Mouse (Mus musculus) Muller cell, postnatal 12 days (primary cell): Measurements from ENCODE around the gene Daam2.

Experiments used
- DNase-seq: peaks from one replicate; pipeline ENCODE4 v3.0.0-alpha.2; 2015; ENCODE audit errors: inconsistent ontology term

The Daam2 gene

GRCm38 (mm10) chr17:49534267-49534719 lies 29.9 kb downstream of the Daam2 start:
- no peak for DNase-seq

- no peak for DNase-seq
Measured at GRCm38 (mm10) chr17:49531661-49532060, 32.5 kb downstream of the Daam2 start.

GRCm38 (mm10) chr17:49530215-49530614 lies 33.9 kb downstream of the Daam2 start:
- peak; percentile 40 for DNase-seq

- no peak for DNase-seq
Measured at GRCm38 (mm10) chr17:49528503-49529205, 35.5 kb downstream of the Daam2 start.

GRCm38 (mm10) chr17:49528033-49528432 lies 36.1 kb downstream of the Daam2 start:
- no peak for DNase-seq

- DNase-seq, result no peak
Measured at GRCm38 (mm10) chr17:49526566-49526965, 37.6 kb downstream of the Daam2 start.

- no peak for DNase-seq
Measured at GRCm38 (mm10) chr17:49525911-49526310, 38.2 kb downstream of the Daam2 start.

- DNase-seq, result no peak
Measured at GRCm38 (mm10) chr17:49524584-49524983, 39.6 kb downstream of the Daam2 start.

GRCm38 (mm10) chr17:49522435-49522834 lies 41.7 kb downstream of the Daam2 start:
- no peak for DNase-seq

- no peak for DNase-seq
Measured at GRCm38 (mm10) chr17:49522002-49522401, 42.1 kb downstream of the Daam2 start.

- no peak for DNase-seq
Measured at GRCm38 (mm10) chr17:49520674-49521073, 43.5 kb downstream of the Daam2 start.

GRCm38 (mm10) chr17:49519576-49520247 lies 44.4 kb downstream of the Daam2 start:
- DNase-seq, result no peak

GRCm38 (mm10) chr17:49517091-49517490 lies 47.1 kb downstream of the Daam2 start:
- DNase-seq, result no peak

GRCm38 (mm10) chr17:49515678-49516077 lies 48.5 kb downstream of the Daam2 start:
- no peak for DNase-seq

- peak; percentile 39 for DNase-seq
Measured at GRCm38 (mm10) chr17:49515141-49515540, 49.0 kb downstream of the Daam2 start.

- DNase-seq, result peak; percentile 91
Measured at GRCm38 (mm10) chr17:49512671-49513085, 51.5 kb downstream of the Daam2 start.

- no peak for DNase-seq
Measured at GRCm38 (mm10) chr17:49509431-49509830, 54.7 kb downstream of the Daam2 start.

GRCm38 (mm10) chr17:49503246-49503900 lies 60.8 kb downstream of the Daam2 start:
- no peak for DNase-seq

- DNase-seq, result no peak
Measured at GRCm38 (mm10) chr17:49500234-49500633, 63.9 kb downstream of the Daam2 start.

- DNase-seq, result no peak
Measured at GRCm38 (mm10) chr17:49499635-49500034, 64.5 kb downstream of the Daam2 start.

- DNase-seq, result no peak
Measured at GRCm38 (mm10) chr17:49498169-49498568, 66.0 kb downstream of the Daam2 start.

GRCm38 (mm10) chr17:49493276-49493675 lies 70.9 kb downstream of the Daam2 start:
- no peak for DNase-seq

GRCm38 (mm10) chr17:49489098-49489497 lies 75.0 kb downstream of the Daam2 start:
- no peak for DNase-seq
